Mouse (Mus musculus): Measurements from ENCODE around the gene Klrc3.
"Not testable (repeated sequence)": the region's sequence is repeated elsewhere in the genome, so short reads cannot be mapped to it uniquely, and the experiment has no call there.

The Klrc3 gene

GRCm38 (mm10) chr6:129643237-129643636 lies at the start of gene Klrc3:
Gene Klrc3 (minus strand): TSS chr6:129643337.
- DNase-seq (ENCODE audit: low spot score in 2 of 2), result not testable (repeated sequence)

GRCm38 (mm10) chr6:129691436-129691835 lies 48.3 kb upstream of the Klrc3 start:
- not testable (repeated sequence) for DNase-seq (ENCODE audit: low spot score in 2 of 2)

- no peak for DNase-seq (ENCODE audit: low spot score in 2 of 2)
These were observed 37.2 kb upstream of the Klrc3 start for GRCm38 (mm10) chr6:129680379-129680778.

GRCm38 (mm10) chr6:129678873-129679272 lies 35.7 kb upstream of the Klrc3 start, which contains the start of gene Klrc1:
Gene Klrc1 (minus strand): TSS chr6:129678973.
- no peak for DNase-seq (ENCODE audit: low spot score in 2 of 2)

- not testable (repeated sequence) for DNase-seq (ENCODE audit: low spot score in 2 of 2)
These were observed 18.2 kb upstream of the Klrc3 start for GRCm38 (mm10) chr6:129661301-129661700.

GRCm38 (mm10) chr6:129660589-129660988 lies 17.5 kb upstream of the Klrc3 start, which contains the start of gene Klrc2:
Gene Klrc2 (minus strand): TSS chr6:129660689.
- not testable (repeated sequence) for DNase-seq (ENCODE audit: low spot score in 2 of 2)

GRCm38 (mm10) chr6:129644054-129644453 lies 917 bp upstream of the Klrc3 start:
- not testable (repeated sequence) for DNase-seq (ENCODE audit: low spot score in 2 of 2)

- DNase-seq (ENCODE audit: low spot score in 2 of 2), result not testable (repeated sequence)
These were observed 12.1 kb downstream of the Klrc3 start for GRCm38 (mm10) chr6:129631046-129631445.

GRCm38 (mm10) chr6:129623735-129624134 lies 19.4 kb downstream of the Klrc3 start, which contains the start of gene Klrk1:
Gene Klrk1 (minus strand): TSS chr6:129623864.
- no peak for DNase-seq (ENCODE audit: low spot score in 2 of 2)

GRCm38 (mm10) chr6:129608372-129608771 lies 34.8 kb downstream of the Klrc3 start:
- DNase-seq (ENCODE audit: low spot score in 2 of 2), result no peak

GRCm38 (mm10) chr6:129591508-129591907 lies 51.6 kb downstream of the Klrc3 start, which contains the start of gene Klrd1:
Gene Klrd1 (plus strand): TSS chr6:129591782.
- no peak for DNase-seq (ENCODE audit: low spot score in 2 of 2)

All from right cerebral cortex, adult 2 months (tissue).